Mouse (Mus musculus) liver, embryonic 13.5 days (tissue): ENCODE results near the gene Chia1. TPM values are rescaled to one million over a fixed set of nuclear protein-coding genes. Genes with fewer than 3 reads are reported as not detected.
"Not testable (repeated sequence)": the region's sequence is repeated elsewhere in the genome, so short reads cannot be mapped to it uniquely, and the experiment has no call there.

Source experiments
- ATAC-seq: fragments of 200-750 bp; cut with Nextera tagmentation; 2 replicates; pipeline ENCODE4 v1.8.0; 2017; ENCODE audit warnings: low read depth, mild to moderate bottlenecking, moderate number of reproducible peaks, moderate library complexity
- DNase-seq: peaks from one replicate; pipeline ENCODE4 v3.0.0; 2022
- H3K27ac ChIP-seq: fragments of 300-500 bp; sonication (generic); 2 replicates; pipeline ENCODE4 v1.5.1; 2015; ENCODE audit warnings: moderate library complexity, mild to moderate bottlenecking, inconsistent platforms
- H3K27me3 ChIP-seq: fragments of 300-500 bp; sonication (generic); 2 replicates; pipeline ENCODE4 v1.6.1; 2015; ENCODE audit warnings: mild to moderate bottlenecking, inconsistent platforms
- H3K36me3 ChIP-seq: fragments of 300-500 bp; sonication (generic); 2 replicates; pipeline ENCODE4 v1.6.1; 2015; ENCODE audit warnings: mild to moderate bottlenecking, inconsistent platforms
- H3K4me1 ChIP-seq: fragments of 300-500 bp; sonication (generic); replicated peaks from 2 replicates; pipeline ENCODE4 v1.6.1; 2015; ENCODE audit warnings: inconsistent platforms
- H3K4me2 ChIP-seq: fragments of 300-500 bp; sonication (generic); 2 replicates; pipeline ENCODE4 v1.6.1; 2015; ENCODE audit warnings: inconsistent platforms, mild to moderate bottlenecking, moderate library complexity
- H3K4me3 ChIP-seq: fragments of 300-500 bp; sonication (generic); replicated peaks from 2 replicates; pipeline ENCODE4 v1.5.1; 2015; ENCODE audit warnings: mild to moderate bottlenecking, inconsistent platforms
- H3K9ac ChIP-seq: fragments of 300-500 bp; sonication (generic); 2 replicates; pipeline ENCODE4 v1.6.1; 2015; ENCODE audit warnings: mild to moderate bottlenecking, inconsistent platforms
- H3K9me3 ChIP-seq: fragments of 300-500 bp; sonication (generic); replicated peaks from 2 replicates; pipeline ENCODE4 v1.6.1; 2016; ENCODE audit warnings: inconsistent platforms
- WGBS: fragments of 180-500 bp; shearing (Covaris S2); methylation state at CpG from one replicate; pipeline ENCODE4 v1.1.7; 2015; ENCODE audit not compliant: insufficient replicate concordance; 5-methylcytosine and 5-hydroxymethylcytosine counted together
- polyA plus RNA-seq: library from polyadenylated mRNA; unstranded; fragments of >200 nt; fragmentation: Nextera tagmentation; extraction: Ambion mirVana; gene quantifications from 2 replicates; pipeline ENCODE4 v1.2.1, GENCODE M21; 2015

Chia1 gene
- polyA plus RNA-seq = not detected in 2 replicates

DNA sequence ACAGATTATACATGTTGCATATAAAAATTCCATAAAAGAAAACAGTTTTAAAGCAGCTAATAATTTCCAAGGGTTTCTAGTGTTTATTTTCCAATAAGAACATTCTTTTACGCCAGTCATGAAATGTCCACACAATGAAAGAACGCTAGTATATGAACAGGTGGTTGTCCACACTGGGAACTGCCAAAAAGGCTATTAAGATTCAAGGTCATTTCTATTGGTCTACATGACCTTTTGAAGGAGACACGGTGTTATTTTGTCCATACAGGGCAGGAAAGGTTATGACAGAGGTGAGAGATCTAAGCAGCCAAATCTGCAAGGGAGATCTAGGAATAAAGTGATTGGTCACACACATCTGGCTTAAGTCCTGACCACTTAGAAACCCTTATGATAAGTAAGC, at the start of gene Chia1:
Gene Chia1, plus strand, starts transcription at position 301 of the 400 bp plus-strand sequence.
- Histone ChIP-seq H3K27me3 (no peaks in the 10 kb centered on the region), H3K27ac (no peak within 1 kb of the TSS), H3K4me1 (no peaks in the 10 kb centered on the region), H3K9me3 (peaks cover 3% of the 10 kb centered on the region; the same call in 1 of the 2 replicates), H3K4me3 (no peak within 1 kb of the TSS), H3K4me2 (no peak within 1 kb of the TSS), H3K9ac (no peak within 1 kb of the TSS), H3K36me3 (no peaks in the 10 kb centered on the region)
- ATAC-seq (no peak), DNase-seq (no peak)
- WGBS = 57% methylated on average over 3 of the region's 3 CpGs

DNA sequence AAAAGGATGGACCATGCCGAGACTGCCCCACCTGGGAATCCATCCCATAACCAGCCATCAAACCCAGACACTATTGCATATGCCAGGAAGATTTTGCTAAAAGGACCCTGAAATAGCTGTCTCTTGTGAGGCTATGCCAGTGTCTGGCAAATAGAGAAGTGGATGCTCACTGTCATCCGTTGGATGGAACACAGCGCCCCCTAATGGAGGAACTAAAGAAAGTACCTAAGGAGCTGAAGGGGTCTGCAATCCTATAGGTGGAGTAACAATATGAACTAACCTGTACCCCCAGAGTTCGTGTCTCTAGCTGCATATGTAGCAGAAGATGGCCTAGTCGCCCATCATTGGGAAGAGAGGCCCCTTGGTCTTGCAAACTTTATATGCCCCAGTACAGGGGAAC, 45.3 kb upstream of the Chia1 start:
- not testable (repeated sequence) for H3K27me3 ChIP-seq, H3K9ac ChIP-seq, H3K27ac ChIP-seq, H3K4me1 ChIP-seq, H3K9me3 ChIP-seq, ATAC-seq, DNase-seq, H3K4me2 ChIP-seq, H3K36me3 ChIP-seq, H3K4me3 ChIP-seq
- WGBS = 22% methylated on average over 5 of the region's 5 CpGs

DNA sequence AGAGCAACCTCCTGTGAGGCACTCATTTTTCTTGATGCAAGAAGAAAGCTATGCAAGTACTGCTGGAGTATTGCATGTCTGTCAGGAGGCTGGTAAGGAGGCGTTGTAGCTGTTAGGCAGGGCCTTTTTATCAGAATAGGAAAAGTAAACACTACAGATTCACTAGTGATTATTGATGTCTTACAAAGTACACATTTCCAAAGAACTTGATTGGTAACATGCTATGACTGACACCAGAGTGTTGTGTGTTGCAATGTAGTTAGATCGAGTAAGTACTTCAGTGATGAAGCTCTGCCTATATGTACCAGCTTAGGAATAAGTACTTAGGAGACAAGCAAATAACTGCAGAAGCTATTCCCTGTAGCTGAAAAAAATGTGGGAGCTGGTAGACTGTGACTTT, 42.0 kb upstream of the Chia1 start:
- Histone ChIP-seq H3K27me3 (no peaks in the 10 kb centered on the region), H3K4me2 (no peak overlapping the region), H3K36me3 (no peaks in the 10 kb centered on the region), H3K4me3 (no peak overlapping the region), H3K9ac (no peak overlapping the region), H3K9me3 (no peaks in the 10 kb centered on the region), H3K4me1 (no peaks in the 10 kb centered on the region), H3K27ac (no peak overlapping the region)
- DNase-seq = no peak
- 62% methylated on average over 2 of the region's 2 CpGs for WGBS
- ATAC-seq = no peak

DNA sequence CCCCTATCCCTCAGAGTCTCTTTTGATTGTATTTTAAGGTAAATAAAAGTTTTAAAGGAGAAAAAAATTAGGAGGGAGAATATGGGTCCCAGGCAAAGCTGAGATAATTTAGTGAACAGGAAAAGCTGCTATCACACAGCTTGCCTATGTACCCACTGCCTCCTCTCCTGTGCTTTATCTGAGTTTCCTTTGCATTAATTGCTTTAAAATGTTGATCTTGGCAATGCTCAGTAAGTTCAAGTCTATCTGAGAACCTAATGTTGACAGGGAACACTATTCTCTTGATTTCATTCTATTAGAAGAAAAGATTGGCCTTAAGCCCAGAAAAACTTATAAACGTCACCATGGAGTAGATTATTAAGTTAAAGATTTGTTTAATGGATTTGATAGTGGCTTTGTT, 38.2 kb upstream of the Chia1 start:
- DNase-seq (no peak), ATAC-seq (no peak)
- 48% methylated on average over 1 of the region's 1 CpGs for WGBS
- no peaks in the 10 kb centered on the region for H3K27me3 ChIP-seq
- H3K27ac ChIP-seq = no peak overlapping the region
- H3K9ac ChIP-seq = no peak overlapping the region
- no peaks in the 10 kb centered on the region for H3K4me1 ChIP-seq
- no peaks in the 10 kb centered on the region for H3K36me3 ChIP-seq
- H3K9me3 ChIP-seq = no peaks in the 10 kb centered on the region
- H3K4me3 ChIP-seq = no peak overlapping the region
- no peak overlapping the region for H3K4me2 ChIP-seq

DNA sequence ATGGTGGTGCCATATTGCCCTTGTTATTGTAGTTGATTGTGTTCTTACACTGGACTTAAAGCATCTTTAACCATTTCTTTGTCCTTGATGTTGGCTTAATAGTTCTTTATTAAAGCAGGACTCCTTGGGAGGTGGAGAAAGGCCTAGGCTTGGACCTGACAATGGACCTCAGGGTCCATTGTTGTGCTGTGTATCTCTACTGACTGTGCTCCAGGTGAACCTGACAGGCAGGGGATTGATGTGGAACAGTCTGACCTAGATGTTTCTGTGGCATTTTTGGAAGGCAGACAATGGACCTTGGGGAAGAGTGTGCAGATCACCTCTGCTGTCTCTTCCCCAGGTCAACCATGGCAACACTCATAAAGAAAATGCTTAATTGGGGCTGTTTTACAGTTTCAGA, 14.0 kb downstream of the Chia1 start:
- no peaks in the 10 kb centered on the region for H3K4me1 ChIP-seq
- ATAC-seq = no peak
- no peak overlapping the region for H3K4me2 ChIP-seq
- H3K9me3 ChIP-seq = peaks cover 3% of the 10 kb centered on the region; the same call in 1 of the 2 replicates
- no peaks in the 10 kb centered on the region for H3K27me3 ChIP-seq
- no peak overlapping the region for H3K4me3 ChIP-seq
- H3K27ac ChIP-seq = no peak overlapping the region
- H3K36me3 ChIP-seq = no peaks in the 10 kb centered on the region
- H3K9ac ChIP-seq = no peak overlapping the region
- no peak for DNase-seq

DNA sequence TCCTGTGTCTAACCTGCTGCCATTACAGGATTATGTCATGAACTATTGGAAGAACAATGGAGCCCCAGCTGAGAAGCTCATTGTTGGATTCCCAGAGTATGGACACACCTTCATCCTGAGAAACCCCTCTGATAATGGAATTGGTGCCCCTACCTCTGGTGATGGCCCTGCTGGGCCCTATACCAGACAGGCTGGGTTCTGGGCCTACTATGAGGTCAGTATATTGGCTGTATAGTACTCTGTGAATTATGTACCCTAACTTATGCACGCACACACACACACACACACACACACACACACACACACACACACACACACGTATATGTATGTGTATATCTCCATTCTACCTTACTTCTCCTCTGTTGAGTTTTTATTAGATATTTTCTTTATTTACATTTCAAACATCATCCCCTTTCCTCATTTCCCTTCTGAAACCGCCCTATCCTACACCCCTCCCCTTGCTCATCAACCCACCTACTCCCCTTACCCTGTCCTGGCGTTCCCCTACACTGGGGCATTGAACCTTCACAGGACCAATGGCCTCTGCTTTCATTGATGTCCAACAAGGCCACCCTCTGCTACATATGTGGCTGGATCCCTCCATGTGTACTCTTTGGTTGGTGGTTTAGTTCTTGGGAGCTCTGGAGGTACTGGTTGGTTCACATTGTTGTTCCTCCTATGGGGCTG, 15.9 kb downstream of the Chia1 start:
- Histone ChIP-seq H3K9ac (no peak overlapping the region), H3K4me3 (no peak overlapping the region), H3K27ac (no peak overlapping the region), H3K36me3 (no peaks in the 10 kb centered on the region), H3K4me1 (no peaks in the 10 kb centered on the region), H3K27me3 (no peaks in the 10 kb centered on the region), H3K9me3 (peaks cover 3% of the 10 kb centered on the region; the same call in 1 of the 2 replicates), H3K4me2 (no peak overlapping the region)
- ATAC-seq (peak; percentile 34; the same call in 1 of the 2 replicates), DNase-seq (no peak)
- WGBS = 48% methylated on average over 4 of the region's 4 CpGs

DNA sequence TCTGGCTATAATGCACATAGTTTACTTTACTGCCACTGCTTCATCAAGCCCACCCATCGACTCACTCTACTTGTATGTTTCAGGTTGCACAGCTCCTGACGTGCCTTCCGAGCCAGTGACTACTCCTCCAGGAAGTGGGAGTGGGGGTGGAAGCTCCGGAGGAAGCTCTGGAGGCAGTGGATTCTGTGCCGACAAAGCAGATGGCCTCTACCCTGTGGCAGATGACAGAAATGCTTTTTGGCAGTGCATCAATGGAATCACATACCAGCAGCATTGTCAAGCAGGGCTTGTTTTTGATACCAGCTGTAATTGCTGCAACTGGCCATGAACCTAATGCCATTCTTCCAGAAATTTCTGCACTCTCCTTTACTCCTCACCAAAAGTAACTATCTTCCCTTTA, 18.7 kb downstream of the Chia1 start:
- no peaks in the 10 kb centered on the region for H3K27me3 ChIP-seq
- DNase-seq (no peak), ATAC-seq (no peak)

DNA sequence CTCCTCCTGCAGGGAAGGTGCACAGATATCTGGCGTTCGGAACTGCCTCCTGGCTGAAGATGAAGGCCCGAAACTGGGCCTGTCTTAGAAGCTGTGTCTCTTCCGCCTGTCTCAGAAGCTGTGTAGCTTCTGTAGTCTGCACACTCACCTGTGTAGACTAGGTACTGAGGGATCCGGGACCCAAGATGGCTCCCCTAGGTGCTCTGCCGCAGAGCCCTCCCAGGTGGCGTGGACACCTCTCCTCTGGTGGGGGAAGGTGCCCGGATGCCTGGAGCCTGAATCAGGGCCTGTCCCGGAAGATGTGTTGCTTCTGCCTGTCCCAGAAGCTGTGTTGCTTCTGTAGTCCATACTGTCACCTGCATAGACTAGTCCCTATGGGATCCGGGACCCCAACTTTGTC, 31.1 kb downstream of the Chia1 start:
- DNase-seq (no peak), ATAC-seq (0 out of 2 replicates have a peak, but pooled peaks have one; percentile 31)
- H3K27me3 ChIP-seq = no peaks in the 10 kb centered on the region
- H3K4me1 ChIP-seq = no peaks in the 10 kb centered on the region
- H3K4me2 ChIP-seq = no peak overlapping the region
- H3K9ac ChIP-seq = no peak overlapping the region
- H3K27ac ChIP-seq = no peak overlapping the region
- no peaks in the 10 kb centered on the region for H3K36me3 ChIP-seq
- peaks cover 17% of the 10 kb centered on the region; the same call in 1 of the 2 replicates for H3K9me3 ChIP-seq
- H3K4me3 ChIP-seq = no peak overlapping the region
- 68% methylated on average over 10 of the region's 10 CpGs for WGBS

More for the DNA sequence above, 18.7 kb downstream of the Chia1 start:
- H3K36me3 ChIP-seq = no peaks in the 10 kb centered on the region
- H3K27ac ChIP-seq = no peak overlapping the region
- 49% methylated on average over 5 of the region's 5 CpGs for WGBS
- H3K9me3 ChIP-seq = peaks cover 9% of the 10 kb centered on the region
- H3K4me3 ChIP-seq = no peak overlapping the region
- H3K4me2 ChIP-seq = no peak overlapping the region
- no peak overlapping the region for H3K9ac ChIP-seq
- H3K4me1 ChIP-seq = no peaks in the 10 kb centered on the region

DNA sequence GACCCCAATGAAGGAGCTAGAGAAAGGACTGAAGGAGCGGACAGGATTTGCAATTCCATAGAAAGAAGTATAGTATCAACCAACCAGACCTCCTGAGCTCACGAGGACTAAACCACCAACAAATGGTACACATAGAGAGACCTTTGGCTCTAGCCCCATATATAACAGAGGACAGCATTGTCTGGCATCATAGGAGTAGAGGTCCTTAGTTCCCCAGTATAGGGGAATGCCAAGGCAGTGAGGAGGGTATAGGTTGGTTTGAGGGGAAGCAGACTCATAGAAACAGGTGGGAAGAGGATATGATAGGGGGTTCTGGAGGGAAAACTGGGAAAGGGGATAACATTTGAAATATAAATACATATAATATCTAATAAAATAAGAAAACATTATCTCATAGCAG, 41.4 kb downstream of the Chia1 start:
- Histone ChIP-seq H3K27ac (no peak overlapping the region), H3K9ac (no peak overlapping the region), H3K4me1 (no peaks in the 10 kb centered on the region), H3K36me3 (no peaks in the 10 kb centered on the region), H3K4me2 (no peak overlapping the region), H3K4me3 (no peak overlapping the region), H3K27me3 (no peaks in the 10 kb centered on the region), H3K9me3 (no peaks in the 10 kb centered on the region; the same call in 1 of the 2 replicates)
- WGBS = 60% methylated on average over 2 of the region's 2 CpGs
- ATAC-seq = no peak
- DNase-seq = no peak

DNA sequence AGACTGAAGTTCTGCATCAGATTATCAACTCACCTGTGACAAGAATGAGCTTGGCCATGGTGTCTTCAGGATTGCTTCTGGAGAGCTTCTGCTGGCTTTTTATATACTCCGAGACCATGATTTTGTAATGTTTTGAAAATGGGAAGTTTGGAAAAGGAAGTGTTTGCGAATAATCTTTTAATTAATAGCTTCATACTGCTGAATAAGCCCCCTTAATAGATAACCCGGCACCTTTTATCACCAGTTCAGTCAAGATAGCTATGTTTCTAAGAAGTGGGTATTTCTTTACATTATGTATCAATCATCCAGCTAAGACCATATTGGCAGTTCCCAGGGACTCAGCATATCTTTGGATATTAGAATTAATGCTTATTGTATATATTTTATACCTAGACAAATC, 54.4 kb downstream of the Chia1 start, which contains the start of gene Chil3:
Gene Chil3, minus strand, starts transcription at position 101 of the 400 bp plus-strand sequence.
- H3K27ac ChIP-seq = no peak within 1 kb of the TSS
- no peaks in the 10 kb centered on the region for H3K4me1 ChIP-seq
- no peak within 1 kb of the TSS for H3K9ac ChIP-seq
- 53% methylated on average over 3 of the region's 3 CpGs for WGBS
- H3K27me3 ChIP-seq = no peaks in the 10 kb centered on the region
- DNase-seq (no peak), ATAC-seq (no peak)
- H3K4me3 ChIP-seq = no peak within 1 kb of the TSS
- no peak within 1 kb of the TSS for H3K4me2 ChIP-seq
- no peaks in the 10 kb centered on the region for H3K36me3 ChIP-seq
- peaks cover 5% of the 10 kb centered on the region; the same call in 1 of the 2 replicates for H3K9me3 ChIP-seq

DNA sequence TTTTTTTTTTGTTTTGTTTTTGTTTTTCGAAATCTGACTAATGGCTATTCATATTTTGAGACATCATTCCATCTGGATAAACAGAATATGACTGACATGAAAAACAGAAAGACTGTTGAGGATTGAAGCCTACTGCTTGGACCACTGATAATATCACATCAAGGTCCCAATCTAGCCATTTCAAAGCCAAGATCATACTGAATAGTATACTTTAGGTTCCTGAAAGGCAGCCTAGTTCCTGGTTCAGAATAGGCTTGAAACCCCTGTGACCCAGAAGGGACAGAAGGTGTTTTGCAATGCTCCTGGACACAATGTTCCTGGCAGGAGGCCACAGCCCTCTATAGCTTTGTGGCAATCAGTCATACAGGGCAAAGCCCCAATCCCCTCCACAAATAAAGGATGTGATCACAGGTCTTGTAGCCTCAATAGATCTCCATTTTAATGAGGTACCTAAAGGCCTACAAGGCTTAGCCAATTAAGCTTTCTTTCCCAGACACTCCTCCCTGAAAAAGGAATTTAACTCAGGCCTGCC, 57.6 kb downstream of the Chia1 start:
- no peak overlapping the region for H3K4me2 ChIP-seq
- H3K36me3 ChIP-seq = no peaks in the 10 kb centered on the region
- H3K9me3 ChIP-seq = peaks cover 5% of the 10 kb centered on the region; the same call in 1 of the 2 replicates
- no peak overlapping the region for H3K9ac ChIP-seq
- H3K4me3 ChIP-seq = no peak overlapping the region
- no peak overlapping the region for H3K27ac ChIP-seq
- ATAC-seq = no peak
- no peaks in the 10 kb centered on the region for H3K27me3 ChIP-seq
- no peak for DNase-seq
- WGBS = 17% methylated on average over 1 of the region's 1 CpGs
- H3K4me1 ChIP-seq = no peaks in the 10 kb centered on the region
